Mouse (Mus musculus): Measurements from ENCODE around the gene Ada.

DNA sequence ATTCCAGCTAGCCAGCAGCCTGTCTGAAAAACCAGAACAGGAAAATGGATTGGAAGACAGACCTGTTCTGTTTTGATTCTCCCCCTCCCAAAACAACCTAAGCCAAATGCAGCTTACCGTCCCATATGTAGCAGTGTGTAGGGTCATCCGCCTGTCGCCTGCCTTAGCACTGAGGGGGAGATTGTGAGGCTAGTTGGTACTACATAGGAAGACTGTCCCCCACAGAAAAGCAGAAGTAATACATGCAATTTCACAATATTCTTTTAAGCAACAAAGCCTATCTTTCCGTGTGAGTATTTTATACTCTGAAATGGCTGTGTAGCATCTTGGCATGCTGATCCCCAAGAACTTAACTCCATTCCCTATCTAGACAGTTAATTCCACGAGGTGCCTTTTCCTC, 47.1 kb downstream of the Ada start:
- TF ChIP-seq CTCF (conservative IDR thresholded peaks at IDR 0.05 in 1 of 2, IDR thresholded peaks at IDR 0.05 in 1 of 2; ENCODE audit: low read depth in 2 of 2, low read length in 2 of 2) (no peak), KAT2A (IDR thresholded peaks at IDR 0.05; ENCODE audit: insufficient replicate concordance, low read length) (no peak), MXI1 (IDR thresholded peaks at IDR 0.05; ENCODE audit: low read depth, low read length) (no peak), SMC3 (IDR thresholded peaks at IDR 0.05; ENCODE audit: low read depth, low read length) (no peak; the same call in 1 of the 2 replicates), GABPA (IDR thresholded peaks at IDR 0.05; ENCODE audit: insufficient replicate concordance, low read depth, low read length) (no peak), CHD1 (IDR thresholded peaks at IDR 0.05; ENCODE audit: low read depth, low read length) (no peak)

All from CH12.LX (cell line).